Mouse (Mus musculus) heart, adult 18-20 months (tissue): ENCODE data around the gene Atxn1. TPM values are rescaled to one million over a fixed set of nuclear protein-coding genes. Genes with fewer than 3 reads are reported as not detected.
A peak's percentile ranks its signal among the peaks of the same experiment; 100 is the strongest.

Experiments
- DNase-seq, 2 experiments: peaks; one replicate each; pipeline ENCODE4 v3.0.0; 2021 to 2022; ENCODE audit warnings: mixed read lengths in 1 of 2
- total RNA-seq, 2 experiments: library from RNA; stranded (reverse); gene quantifications; 2 replicates each; pipeline ENCODE4 v1.2.3; 2021

Atxn1 gene
- total RNA-seq, 2 experiments from 2014 or later: 28.5 to 34.3 TPM

GRCm38 (mm10) chr13:45931215-45931614 is 33.6 kb downstream of the Atxn1 start:
- no peak for DNase-seq

GRCm38 (mm10) chr13:45929744-45930143 is 35.1 kb downstream of the Atxn1 start:
- DNase-seq: no peak

- no peak for DNase-seq
Measured at GRCm38 (mm10) chr13:45925294-45925693, 39.5 kb downstream of the Atxn1 start.

GRCm38 (mm10) chr13:45924555-45924954 is 40.3 kb downstream of the Atxn1 start:
- DNase-seq: no peak

GRCm38 (mm10) chr13:45923086-45923485 is 41.7 kb downstream of the Atxn1 start:
- DNase-seq: no peak

GRCm38 (mm10) chr13:45922467-45922866 is 42.3 kb downstream of the Atxn1 start:
- no peak for DNase-seq

- DNase-seq: no peak
Measured at GRCm38 (mm10) chr13:45918956-45919711, 45.7 kb downstream of the Atxn1 start.

GRCm38 (mm10) chr13:45918006-45918380 is 46.8 kb downstream of the Atxn1 start:
- peak in 1 of 2 experiments; percentile 5 for DNase-seq

GRCm38 (mm10) chr13:45917058-45918005 is 47.5 kb downstream of the Atxn1 start:
- peak in 1 of 2 experiments; percentile 7 for DNase-seq

- DNase-seq: no peak
Measured at GRCm38 (mm10) chr13:45915921-45916320, 48.9 kb downstream of the Atxn1 start.

GRCm38 (mm10) chr13:45915026-45915425 is 49.8 kb downstream of the Atxn1 start:
- no peak for DNase-seq

GRCm38 (mm10) chr13:45914117-45914516 is 50.7 kb downstream of the Atxn1 start:
- DNase-seq: no peak

- no peak for DNase-seq
Measured at GRCm38 (mm10) chr13:45911848-45912247, 53.0 kb downstream of the Atxn1 start.

- DNase-seq: no peak
Measured at GRCm38 (mm10) chr13:45911069-45911468, 53.7 kb downstream of the Atxn1 start.

- DNase-seq: no peak
Measured at GRCm38 (mm10) chr13:45910348-45910747, 54.5 kb downstream of the Atxn1 start.

GRCm38 (mm10) chr13:45907181-45907691 is 57.6 kb downstream of the Atxn1 start:
- DNase-seq: peak; percentile 46 to 55

GRCm38 (mm10) chr13:45906438-45907166 is 58.2 kb downstream of the Atxn1 start:
- no peak for DNase-seq

- DNase-seq: no peak
Measured at GRCm38 (mm10) chr13:45904955-45905354, 59.9 kb downstream of the Atxn1 start.

GRCm38 (mm10) chr13:45904456-45904855 is 60.4 kb downstream of the Atxn1 start:
- DNase-seq: no peak

- DNase-seq: peak; percentile 44 to 53
Measured at GRCm38 (mm10) chr13:45903519-45904274, 61.1 kb downstream of the Atxn1 start.

- DNase-seq: no peak
Measured at GRCm38 (mm10) chr13:45902457-45902856, 62.4 kb downstream of the Atxn1 start.
